Mouse (Mus musculus): ENCODE data around the gene Ubl5. TPM values are rescaled to one million over a fixed set of nuclear protein-coding genes. Genes with fewer than 3 reads are reported as not detected.

Gene Ubl5
- polyA plus RNA-seq, 1 experiment from 2014 or later, result 370 TPM

GRCm38 (mm10) chr9:20665925-20666324, 23.2 kb downstream of the Ubl5 start:
- H3K27me3 ChIP-seq (ENCODE audit: insufficient read depth, low read length), result no peaks in the 10 kb centered on the region
- TF ChIP-seq CTCF (IDR thresholded peaks at IDR 0.05; ENCODE audit: low read depth), result no peak
- H3K9me3 ChIP-seq (ENCODE audit: low read depth, low read length), result no peaks in the 10 kb centered on the region
- H3K4me1 ChIP-seq (ENCODE audit: insufficient read depth), result no peaks in the 10 kb centered on the region
- H3K27ac ChIP-seq (ENCODE audit: low read depth), result no peak overlapping the region
- H3K4me2 ChIP-seq, result no peak overlapping the region
- H3K36me3 ChIP-seq (ENCODE audit: insufficient read depth), result peaks cover 38% of the 10 kb centered on the region
- WGBS, result 31% methylated on average over 8 of the region's 8 CpGs
- no peak overlapping the region for H3K4me3 ChIP-seq (ENCODE audit: low read depth, low read length)
- DNase-seq (no peak), ATAC-seq (ENCODE audit: insufficient read depth) (no peak)
- no peak overlapping the region for H3K9ac ChIP-seq

GRCm38 (mm10) chr9:20666510-20667034, 23.9 kb downstream of the Ubl5 start:
- WGBS, result 12% methylated on average over 7 of the region's 7 CpGs
- no peak for TF ChIP-seq CTCF (IDR thresholded peaks at IDR 0.05; ENCODE audit: low read depth)
- Histone ChIP-seq H3K4me2 (no peak overlapping the region), H3K36me3 (ENCODE audit: insufficient read depth) (peaks cover 35% of the 10 kb centered on the region), H3K9ac (no peak overlapping the region), H3K4me1 (ENCODE audit: insufficient read depth) (no peaks in the 10 kb centered on the region), H3K27ac (ENCODE audit: low read depth) (no peak overlapping the region), H3K27me3 (ENCODE audit: insufficient read depth, low read length) (no peaks in the 10 kb centered on the region), H3K9me3 (ENCODE audit: low read depth, low read length) (no peaks in the 10 kb centered on the region), H3K4me3 (ENCODE audit: low read depth, low read length) (no peak overlapping the region)
- DNase-seq, result no peak
- no peak for ATAC-seq (ENCODE audit: insufficient read depth)

GRCm38 (mm10) chr9:20668065-20668464, 25.4 kb downstream of the Ubl5 start:
- peaks cover 20% of the 10 kb centered on the region for H3K36me3 ChIP-seq (ENCODE audit: insufficient read depth)
- no peak overlapping the region for H3K4me2 ChIP-seq
- H3K9me3 ChIP-seq (ENCODE audit: low read depth, low read length), result no peaks in the 10 kb centered on the region
- H3K9ac ChIP-seq, result no peak overlapping the region
- no peaks in the 10 kb centered on the region for H3K4me1 ChIP-seq (ENCODE audit: insufficient read depth)
- no peak for TF ChIP-seq CTCF (IDR thresholded peaks at IDR 0.05; ENCODE audit: low read depth)
- no peaks in the 10 kb centered on the region for H3K27me3 ChIP-seq (ENCODE audit: insufficient read depth, low read length)
- no peak overlapping the region for H3K27ac ChIP-seq (ENCODE audit: low read depth)
- no peak for DNase-seq
- no peak for ATAC-seq (ENCODE audit: insufficient read depth)
- 89% methylated on average over 22 of the region's 22 CpGs for WGBS
- no peak overlapping the region for H3K4me3 ChIP-seq (ENCODE audit: low read depth, low read length)

- no peak for DNase-seq
- H3K27me3 ChIP-seq (ENCODE audit: insufficient read depth, low read length), result no peaks in the 10 kb centered on the region
- H3K4me2 ChIP-seq, result no peak overlapping the region
- H3K9ac ChIP-seq, result no peak overlapping the region
- TF ChIP-seq CTCF (IDR thresholded peaks at IDR 0.05; ENCODE audit: low read depth), result no peak
- ATAC-seq (ENCODE audit: insufficient read depth), result no peak
- no peaks in the 10 kb centered on the region for H3K36me3 ChIP-seq (ENCODE audit: insufficient read depth)
- H3K4me1 ChIP-seq (ENCODE audit: insufficient read depth), result no peaks in the 10 kb centered on the region
- no peaks in the 10 kb centered on the region for H3K9me3 ChIP-seq (ENCODE audit: low read depth, low read length)
- 73% methylated on average over 16 of the region's 16 CpGs for WGBS
- H3K27ac ChIP-seq (ENCODE audit: low read depth), result no peak overlapping the region
- H3K4me3 ChIP-seq (ENCODE audit: low read depth, low read length), result no peak overlapping the region
Measured at GRCm38 (mm10) chr9:20672047-20672446, 29.4 kb downstream of the Ubl5 start.

GRCm38 (mm10) chr9:20677892-20678291, 35.2 kb downstream of the Ubl5 start:
- Histone ChIP-seq H3K9ac (no peak overlapping the region), H3K4me1 (ENCODE audit: insufficient read depth) (no peaks in the 10 kb centered on the region), H3K27ac (ENCODE audit: low read depth) (no peak overlapping the region), H3K4me2 (no peak overlapping the region), H3K27me3 (ENCODE audit: insufficient read depth, low read length) (no peaks in the 10 kb centered on the region), H3K36me3 (ENCODE audit: insufficient read depth) (no peaks in the 10 kb centered on the region), H3K9me3 (ENCODE audit: low read depth, low read length) (no peaks in the 10 kb centered on the region), H3K4me3 (ENCODE audit: low read depth, low read length) (no peak overlapping the region)
- WGBS, result 83% methylated on average over 12 of the region's 12 CpGs
- no peak for TF ChIP-seq CTCF (IDR thresholded peaks at IDR 0.05; ENCODE audit: low read depth)
- ATAC-seq (ENCODE audit: insufficient read depth) (no peak), DNase-seq (no peak)

- WGBS, result 76% methylated on average over 9 of the region's 9 CpGs
- no peak for DNase-seq
- no peak for TF ChIP-seq CTCF (IDR thresholded peaks at IDR 0.05; ENCODE audit: low read depth)
Measured at GRCm38 (mm10) chr9:20680378-20680958, 37.8 kb downstream of the Ubl5 start.

GRCm38 (mm10) chr9:20681546-20682388, 39.1 kb downstream of the Ubl5 start:
- 46% methylated on average over 6 of the region's 7 CpGs for WGBS
- Histone ChIP-seq H3K4me1 (ENCODE audit: insufficient read depth) (no peaks in the 10 kb centered on the region), H3K27ac (ENCODE audit: low read depth) (no peak overlapping the region), H3K9me3 (ENCODE audit: low read depth, low read length) (no peaks in the 10 kb centered on the region), H3K4me3 (ENCODE audit: low read depth, low read length) (no peak overlapping the region), H3K36me3 (ENCODE audit: insufficient read depth) (no peaks in the 10 kb centered on the region), H3K27me3 (ENCODE audit: insufficient read depth, low read length) (no peaks in the 10 kb centered on the region), H3K4me2 (no peak overlapping the region), H3K9ac (no peak overlapping the region)
- no peak for TF ChIP-seq CTCF (IDR thresholded peaks at IDR 0.05; ENCODE audit: low read depth)
- ATAC-seq (ENCODE audit: insufficient read depth), result no peak
- DNase-seq, result no peak

More at GRCm38 (mm10) chr9:20680378-20680958, 37.8 kb downstream of the Ubl5 start:
- Histone ChIP-seq H3K9ac (no peak overlapping the region), H3K27ac (ENCODE audit: low read depth) (no peak overlapping the region), H3K27me3 (ENCODE audit: insufficient read depth, low read length) (no peaks in the 10 kb centered on the region), H3K9me3 (ENCODE audit: low read depth, low read length) (no peaks in the 10 kb centered on the region), H3K4me1 (ENCODE audit: insufficient read depth) (no peaks in the 10 kb centered on the region), H3K4me3 (ENCODE audit: low read depth, low read length) (no peak overlapping the region), H3K36me3 (ENCODE audit: insufficient read depth) (no peaks in the 10 kb centered on the region), H3K4me2 (no peak overlapping the region)
- no peak for ATAC-seq (ENCODE audit: insufficient read depth)
